Mouse (Mus musculus) thymus, postnatal 10 days (tissue): ENCODE results near the gene Psmb3.
"Not testable (repeated sequence)": the region's sequence is repeated elsewhere in the genome, so short reads cannot be mapped to it uniquely, and the experiment has no call there.

Experiments
- DNase-seq, 2 experiments: peaks; one replicate each; pipeline ENCODE4 v3.0.0; 2021; ENCODE audit warnings: low spot score in 2 of 2

Psmb3 gene

DNA sequence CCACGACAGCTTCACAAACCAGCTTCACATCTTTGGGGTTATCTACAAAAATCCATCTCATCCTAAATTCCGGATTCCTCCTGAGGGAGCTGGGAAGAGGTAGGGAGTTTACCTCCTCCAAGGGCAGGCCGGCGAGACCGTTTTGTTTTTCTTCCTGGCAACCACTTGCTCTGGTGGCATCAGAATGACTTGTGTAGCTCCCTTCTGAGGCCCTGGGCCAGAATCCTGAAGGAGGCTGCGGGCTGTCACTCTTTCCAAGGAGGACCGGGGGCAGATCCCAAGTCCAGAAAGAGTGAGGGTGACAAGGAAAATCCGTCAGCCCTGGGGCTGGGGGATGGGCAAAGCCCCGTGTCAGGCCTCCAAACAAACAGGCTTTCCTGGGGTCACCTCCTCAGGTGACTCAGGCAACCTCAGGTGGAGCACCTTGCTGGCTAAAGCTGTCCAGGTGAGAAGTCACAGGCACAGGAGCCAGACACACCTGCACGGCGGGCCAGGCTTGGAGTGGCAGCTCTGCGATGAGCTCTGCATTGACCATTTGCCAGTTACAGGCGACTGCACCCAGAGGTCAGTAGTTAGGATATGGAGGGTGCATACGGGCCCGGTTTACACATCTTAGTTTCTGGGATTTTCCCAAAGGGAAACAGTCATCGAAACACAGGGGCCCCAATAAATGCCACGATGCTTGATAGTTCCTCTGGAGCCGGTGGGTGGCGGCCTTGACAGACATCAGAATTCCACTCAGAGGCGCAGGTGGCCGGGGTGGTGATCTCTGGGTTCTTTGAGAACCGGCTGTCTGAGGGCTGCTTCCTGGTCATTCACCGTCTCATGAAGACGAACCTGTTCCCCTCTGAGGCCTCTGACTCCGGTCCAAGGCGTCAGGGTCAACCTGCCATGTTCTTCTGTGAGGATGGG, 14.4 kb downstream of the Psmb3 start:
- DNase-seq = no peak

DNA sequence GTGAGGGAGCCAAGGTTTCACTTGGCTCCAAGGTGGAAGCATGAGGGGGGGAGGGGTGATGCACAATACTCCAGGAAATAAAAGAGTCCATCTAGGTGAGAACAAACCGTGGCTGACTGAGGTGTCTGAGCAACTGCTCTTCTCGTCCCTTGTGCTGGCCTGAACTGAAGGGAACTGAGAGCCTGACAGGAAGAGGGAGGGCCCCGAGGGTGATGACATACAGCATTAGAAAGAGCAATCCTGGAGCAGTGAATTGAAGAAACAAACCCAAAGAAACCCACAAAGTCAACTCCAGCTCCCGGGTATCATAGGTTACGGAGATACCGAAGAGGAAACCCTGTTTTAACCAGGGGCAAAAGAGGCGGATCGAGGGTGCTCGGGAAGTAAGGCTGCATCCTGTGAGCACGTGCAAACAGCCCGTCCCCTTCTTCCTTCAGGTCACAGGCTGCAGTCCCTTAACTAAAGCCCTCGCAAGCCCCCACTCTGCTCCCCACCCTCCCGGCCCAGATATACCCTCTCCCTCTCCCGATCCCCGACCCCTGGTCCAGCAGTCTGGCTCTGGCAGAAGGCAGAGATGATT, 15.2 kb downstream of the Psmb3 start:
- no peak for DNase-seq

DNA sequence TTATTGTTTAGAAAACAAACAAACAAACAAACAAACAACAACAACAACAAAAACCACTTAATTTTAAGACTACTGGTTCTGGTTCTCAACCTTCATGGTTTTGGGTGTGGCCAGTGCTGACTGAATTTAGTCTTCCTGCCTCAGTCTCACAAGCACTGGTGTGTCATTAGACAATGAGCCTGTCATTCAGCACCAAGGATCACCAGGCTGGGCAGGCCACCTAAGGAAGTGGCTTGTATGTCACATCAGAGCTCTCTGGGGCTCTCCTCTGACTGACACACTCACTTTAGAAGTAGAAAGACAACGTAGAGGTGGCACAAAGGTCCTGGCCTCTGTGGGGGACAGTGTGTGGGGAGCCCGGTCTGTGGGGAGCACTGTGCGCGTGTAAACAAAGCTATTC, 15.8 kb downstream of the Psmb3 start:
- DNase-seq = no peak

DNA sequence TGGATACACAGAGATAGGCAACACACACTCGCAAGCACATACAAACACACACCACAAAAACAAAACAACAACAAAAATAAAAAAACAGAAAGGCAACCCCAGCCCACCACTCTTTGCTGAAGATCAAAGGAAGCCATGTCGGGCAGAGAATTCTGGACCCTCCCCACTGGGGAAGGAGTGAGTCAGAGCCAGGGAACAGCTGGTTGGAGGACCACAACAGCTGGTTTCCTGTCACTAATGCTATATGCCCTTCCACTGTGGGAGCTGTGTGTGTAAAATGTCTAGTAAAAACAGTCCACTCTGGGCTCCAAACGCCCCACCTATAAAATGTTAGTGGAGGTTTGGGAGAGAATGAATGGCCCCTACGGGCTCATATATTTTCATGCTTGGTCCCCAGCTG, 18.1 kb downstream of the Psmb3 start:
- no peak for DNase-seq

DNA sequence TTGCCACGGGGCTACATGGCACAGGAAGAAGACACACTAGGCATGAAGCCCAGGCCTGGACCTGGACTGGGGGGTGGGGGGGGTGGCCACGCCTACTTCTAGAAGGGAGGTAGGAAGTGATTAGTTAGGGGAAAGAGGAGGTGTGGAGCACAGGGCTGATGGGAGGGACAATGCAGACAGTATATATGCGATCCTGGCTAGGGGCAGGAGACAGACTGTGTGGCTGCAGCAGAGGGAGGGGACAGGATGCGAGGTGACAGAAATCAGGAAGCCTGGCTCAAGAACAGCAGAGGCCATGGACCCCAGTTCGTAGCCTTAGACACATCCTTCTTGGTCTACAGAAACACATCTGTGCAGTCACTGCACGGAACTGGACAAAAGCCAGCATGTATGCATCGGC, 20.5 kb downstream of the Psmb3 start:
- no peak for DNase-seq

DNA sequence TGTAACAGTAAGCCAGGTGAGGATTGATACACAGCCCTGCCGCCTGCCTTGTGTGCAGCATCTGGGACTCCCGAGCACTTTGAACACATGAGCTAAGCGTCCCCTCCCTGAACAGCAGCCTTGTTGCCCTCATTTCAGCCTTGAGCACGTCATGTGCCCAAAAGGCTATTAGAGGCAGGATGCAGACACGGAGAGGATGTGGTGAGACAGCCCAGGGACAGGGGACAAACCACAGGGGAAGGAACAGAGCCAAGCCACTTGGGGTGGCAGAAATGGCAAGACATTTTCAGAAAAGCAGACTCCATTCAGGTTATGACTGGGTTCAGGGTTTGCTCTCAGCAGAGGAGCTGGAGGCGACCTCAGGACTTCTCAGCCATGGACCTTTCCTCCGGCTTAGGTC, 25.1 kb downstream of the Psmb3 start:
- DNase-seq = peak in 1 of 2 experiments; percentile 32

DNA sequence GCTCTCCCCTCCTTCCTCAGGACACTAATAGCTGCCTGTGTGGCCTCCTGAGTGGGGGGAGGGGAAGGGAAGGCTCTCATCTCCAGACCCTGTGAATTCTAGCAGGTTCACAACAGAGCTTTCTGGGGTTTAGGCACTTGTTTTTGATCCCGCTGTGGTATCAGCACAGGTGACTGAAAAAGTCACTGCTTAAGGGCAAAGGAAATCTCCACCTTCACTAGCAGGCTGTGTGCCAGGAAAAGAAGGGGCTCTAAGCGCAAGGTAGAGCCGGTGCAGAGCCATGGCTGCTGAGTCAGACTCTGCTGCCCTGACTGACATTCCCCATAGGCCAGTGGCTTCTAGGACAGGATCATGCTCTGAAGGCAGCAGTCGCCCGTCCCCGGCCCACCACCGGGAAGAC, 25.5 kb downstream of the Psmb3 start:
- DNase-seq = no peak

DNA sequence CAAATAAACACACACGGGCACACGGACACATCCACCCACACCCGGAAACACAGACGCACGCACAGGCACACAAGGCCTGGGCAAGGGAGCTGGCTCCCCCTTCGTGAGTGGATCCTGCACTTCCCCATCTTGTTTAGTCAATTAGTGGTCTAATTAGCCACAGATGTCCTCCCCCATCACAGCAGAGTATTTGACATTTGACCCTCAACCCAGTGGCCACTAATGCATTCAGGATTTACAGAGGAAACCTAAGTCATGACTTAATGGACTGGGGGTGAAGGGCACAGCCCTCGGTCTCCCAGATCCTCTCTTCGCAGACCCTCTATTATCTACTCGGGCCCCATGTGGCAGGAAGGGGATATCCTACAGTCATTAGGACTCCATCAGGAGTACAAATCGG, 30.5 kb downstream of the Psmb3 start:
- no peak for DNase-seq

DNA sequence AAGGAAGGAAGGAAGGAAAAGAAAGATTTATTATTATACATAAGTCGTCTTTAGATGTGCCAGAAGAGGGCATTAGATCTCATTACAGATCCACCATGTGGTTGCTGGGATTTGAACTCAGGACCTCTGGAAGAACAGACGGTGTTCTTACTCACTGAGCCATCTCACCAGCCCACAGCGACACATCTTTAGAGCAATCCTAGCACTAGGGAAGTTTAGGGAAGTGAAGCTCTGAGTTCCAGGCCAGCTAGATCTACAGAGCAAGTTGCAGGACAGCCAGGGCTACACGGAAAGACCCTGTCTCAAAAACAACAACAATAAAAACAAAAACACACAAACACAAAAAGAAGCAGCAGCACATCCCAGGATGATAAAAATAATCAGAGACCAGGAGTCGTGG, 31.6 kb downstream of the Psmb3 start:
- DNase-seq = not testable (repeated sequence)

DNA sequence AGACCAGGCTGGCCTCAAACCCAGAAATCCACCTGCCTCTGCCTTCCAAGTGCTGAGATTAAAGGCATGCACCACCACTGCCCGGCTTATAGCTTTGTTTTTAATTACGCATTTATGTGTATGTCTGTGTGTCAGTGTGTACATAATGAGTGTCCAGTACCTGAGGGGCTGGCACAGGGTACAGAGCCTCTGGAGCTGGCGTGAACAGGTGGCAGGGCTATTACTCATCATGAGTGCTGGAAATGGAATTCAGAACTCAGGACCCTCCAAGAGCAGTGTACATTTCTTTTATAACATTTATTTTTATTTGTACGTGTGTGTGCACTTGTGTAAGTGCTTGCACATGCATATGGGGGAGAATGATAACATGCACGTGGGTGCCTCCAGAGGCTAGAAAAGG, 33.4 kb downstream of the Psmb3 start:
- DNase-seq = no peak

DNA sequence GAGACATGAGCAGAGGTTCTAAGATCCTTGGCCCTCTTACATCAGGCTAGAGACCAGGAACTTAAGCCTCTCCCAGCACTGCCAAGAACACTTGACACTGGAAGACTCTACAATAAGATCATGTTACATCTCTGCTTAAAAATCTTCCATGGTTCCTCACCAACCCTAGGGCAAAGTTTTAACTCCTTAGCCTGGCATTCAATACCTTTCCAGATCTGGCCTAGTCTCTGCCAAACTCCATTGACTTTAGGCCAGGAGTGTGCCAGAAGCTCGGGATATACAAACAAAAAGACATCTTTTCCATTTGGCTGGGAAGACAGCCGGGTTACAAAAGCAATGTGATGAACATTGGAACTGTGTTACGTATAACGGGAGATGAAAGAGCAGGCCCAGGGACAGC, 34.4 kb downstream of the Psmb3 start:
- DNase-seq = no peak

DNA sequence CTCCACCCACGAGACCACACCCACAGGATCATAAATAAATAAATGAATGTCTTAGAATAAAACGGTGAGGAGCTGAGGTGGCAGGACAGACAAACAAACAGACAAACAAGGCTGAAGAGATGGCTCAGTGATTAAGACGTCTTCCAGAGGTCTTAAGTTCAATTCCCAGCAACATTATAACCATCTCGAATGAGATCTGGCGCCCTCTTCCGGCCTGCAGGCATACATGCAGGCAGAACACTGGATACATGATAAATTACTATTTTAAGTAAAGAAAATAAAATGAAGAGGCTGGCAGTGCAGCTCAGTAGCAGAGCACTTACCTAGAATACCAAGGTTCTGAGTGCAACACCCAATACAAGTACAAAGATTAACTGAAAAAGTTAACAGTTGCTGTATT, 35.5 kb downstream of the Psmb3 start:
- no peak for DNase-seq

DNA sequence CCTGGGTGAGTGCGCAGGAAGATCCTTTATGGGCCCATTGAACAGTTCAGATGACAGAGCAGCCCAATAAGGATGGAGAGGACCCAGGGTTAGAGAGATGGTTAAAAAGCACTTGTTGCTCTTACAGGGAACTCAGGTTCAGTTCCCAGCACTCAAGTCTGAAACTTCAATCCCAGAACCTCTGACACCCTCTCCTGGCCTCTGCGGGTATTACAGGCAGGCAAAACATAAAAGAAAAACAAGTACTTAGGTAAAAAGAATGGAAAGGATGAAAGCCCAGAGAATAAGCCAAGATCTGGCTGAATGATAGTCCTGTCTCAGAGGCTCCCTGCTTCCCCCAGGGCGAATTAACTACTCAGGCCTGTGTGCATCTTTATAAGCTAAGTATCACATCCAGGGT, 36.0 kb downstream of the Psmb3 start:
- no peak for DNase-seq

DNA sequence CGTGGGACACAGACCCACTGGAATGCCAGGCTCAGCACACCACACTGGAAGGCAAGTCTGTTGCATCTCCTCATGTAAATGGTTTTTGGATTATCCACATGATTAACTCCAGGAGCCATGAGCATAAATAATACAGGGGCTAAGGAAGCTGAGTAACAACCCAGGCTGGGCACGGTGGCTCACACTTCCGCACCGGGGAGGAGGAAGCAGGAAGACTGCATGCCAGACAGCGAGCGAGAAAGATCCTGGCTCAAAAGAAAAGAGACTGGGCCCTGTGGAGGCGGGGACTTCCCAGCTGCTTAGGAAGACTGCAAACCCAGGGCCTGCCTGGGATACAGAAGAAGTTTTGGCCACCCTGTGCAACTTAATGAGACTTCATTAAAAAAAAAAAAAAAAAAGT, 37.0 kb downstream of the Psmb3 start:
- DNase-seq = no peak

DNA sequence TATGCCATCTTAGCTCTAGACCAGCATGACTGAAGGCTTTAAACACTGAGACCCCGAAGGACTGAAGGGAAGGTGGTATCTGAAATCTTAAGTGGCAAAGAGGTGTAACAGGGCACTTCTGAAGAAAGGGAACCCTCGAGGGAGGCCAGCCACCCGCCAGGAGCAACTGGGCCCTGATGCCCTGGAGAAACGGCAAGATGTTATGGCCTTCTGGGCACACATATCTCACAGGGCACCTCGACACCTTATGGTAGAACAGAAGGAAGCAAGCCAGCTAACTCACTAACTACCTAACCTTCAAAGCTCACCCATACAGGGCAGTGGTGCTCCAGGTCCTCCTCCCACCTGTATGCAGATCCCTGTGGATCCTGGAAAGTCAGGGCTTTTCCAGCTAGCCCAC, 39.0 kb downstream of the Psmb3 start:
- no peak for DNase-seq

DNA sequence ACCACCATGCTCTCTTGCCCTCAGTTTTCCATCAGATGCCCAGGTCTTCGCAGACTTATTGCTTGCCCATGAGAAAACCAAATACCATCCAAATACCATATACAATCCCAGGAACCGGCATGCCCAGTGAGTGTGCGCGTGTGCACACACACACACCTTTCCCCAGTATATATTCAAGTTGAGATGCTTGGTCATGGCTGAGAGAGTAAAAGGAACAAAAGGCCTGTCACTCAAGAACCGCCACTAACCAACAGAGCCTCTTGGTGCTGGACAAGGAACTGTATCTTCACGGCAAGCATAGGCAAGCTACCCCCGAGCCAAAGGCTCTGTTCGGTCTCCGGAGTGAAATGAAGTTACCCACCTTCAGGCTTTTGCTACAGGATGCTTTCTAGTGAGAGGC, 39.4 kb downstream of the Psmb3 start:
- no peak for DNase-seq

DNA sequence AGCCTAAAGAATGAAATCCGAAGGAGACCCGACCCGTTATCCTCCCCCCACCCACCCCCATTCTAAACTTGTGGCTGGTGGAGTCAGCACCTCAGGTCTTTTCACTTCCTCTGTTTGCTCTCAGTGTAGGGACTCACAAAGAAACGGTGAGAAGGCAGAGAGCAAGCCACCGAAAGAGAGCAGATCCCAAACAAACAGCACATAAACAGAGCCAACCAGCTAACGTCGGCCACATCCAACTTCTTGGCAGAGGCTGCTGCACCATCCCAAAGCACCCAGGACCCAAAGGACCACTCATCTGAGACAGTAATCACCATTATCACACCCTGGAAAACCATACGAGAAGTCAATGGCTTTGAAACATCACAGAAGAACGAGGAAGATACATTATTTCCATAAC, 40.2 kb downstream of the Psmb3 start:
- DNase-seq = peak in 1 of 2 experiments; percentile 33

DNA sequence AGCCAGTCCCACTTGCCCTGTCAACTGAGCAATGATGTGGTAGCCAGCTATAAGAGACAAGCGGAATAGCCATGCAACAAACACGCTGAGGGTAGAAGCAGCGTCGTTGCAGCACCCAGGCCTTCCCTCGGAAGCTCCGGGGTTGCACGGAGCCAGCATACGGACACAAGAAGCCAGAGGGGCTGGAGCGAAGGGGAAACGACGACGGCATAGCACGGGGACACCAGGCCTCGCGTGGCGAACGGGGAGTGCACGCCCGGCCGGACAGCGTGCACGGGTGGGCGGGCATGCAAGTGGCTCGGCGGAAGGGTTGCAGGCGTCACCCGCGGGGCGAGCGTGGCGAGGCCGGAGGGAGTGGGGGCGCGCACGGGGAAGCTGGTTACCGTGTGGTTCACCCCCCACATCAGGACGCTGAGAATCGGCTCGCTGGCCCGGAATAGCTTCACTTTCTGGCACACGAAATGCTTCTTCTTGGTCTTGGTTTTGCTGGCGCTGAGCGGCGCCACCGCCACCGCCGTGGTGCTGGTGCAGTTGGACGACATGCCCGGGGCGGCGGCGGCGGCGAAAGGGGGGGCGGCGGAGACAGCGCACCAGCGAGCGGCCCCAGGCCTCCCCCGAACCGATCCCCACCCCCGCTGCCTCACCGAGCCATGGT, 41.0 kb downstream of the Psmb3 start, which contains the start of gene Pip4k2b:
Gene Pip4k2b (minus strand): TSS at position 642 of the 655 bp plus-strand sequence.
- no peak for DNase-seq

DNA sequence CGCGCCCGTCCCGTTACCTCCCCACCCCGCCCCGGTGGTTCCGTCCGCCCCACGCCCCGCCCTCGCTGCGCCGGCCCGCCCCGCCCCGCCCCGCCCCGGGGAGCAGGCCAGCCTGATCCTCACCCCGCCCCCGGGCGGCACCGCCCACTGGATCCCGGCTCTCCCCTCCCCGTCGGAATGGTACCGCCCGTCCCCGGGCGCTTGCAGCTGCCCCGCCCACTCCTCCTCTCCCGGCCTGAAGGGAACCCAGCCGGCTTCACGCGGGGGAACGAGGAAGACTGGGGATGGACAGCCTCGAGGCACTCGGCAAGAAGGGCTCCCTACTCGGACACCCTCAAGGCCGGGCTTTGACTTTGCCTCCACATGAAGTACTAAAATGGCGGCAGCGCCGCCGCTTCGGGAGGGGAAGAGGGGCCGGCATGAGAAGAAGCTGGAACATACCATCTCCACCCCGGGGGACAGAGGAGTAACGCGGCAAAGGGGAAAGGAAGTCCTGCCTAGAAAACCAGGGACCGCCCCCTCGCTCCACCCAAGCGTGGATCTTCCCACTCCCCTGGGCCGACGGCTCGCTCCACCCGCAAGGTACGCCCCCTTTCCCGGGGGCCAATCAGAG, 41.6 kb downstream of the Psmb3 start:
- peak; percentile 98 for DNase-seq

DNA sequence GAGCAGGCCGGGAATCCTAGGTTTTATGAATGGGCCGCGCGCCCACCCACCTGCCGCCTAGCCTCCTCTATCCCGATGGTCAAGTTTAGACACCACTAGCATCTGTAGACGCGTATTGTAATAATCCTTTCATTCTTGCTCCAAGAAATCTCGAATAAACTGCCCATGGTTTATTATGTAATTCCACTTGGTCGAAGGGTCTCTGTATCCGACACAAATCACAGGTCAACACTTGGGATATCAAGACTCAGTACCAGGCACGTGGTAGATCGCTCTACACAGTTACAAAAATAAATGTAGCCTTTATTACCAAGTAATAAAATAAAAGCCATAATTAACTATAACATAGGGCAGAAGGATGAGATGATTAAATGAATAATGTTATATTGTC, 42.1 kb downstream of the Psmb3 start:
- no peak for DNase-seq

DNA sequence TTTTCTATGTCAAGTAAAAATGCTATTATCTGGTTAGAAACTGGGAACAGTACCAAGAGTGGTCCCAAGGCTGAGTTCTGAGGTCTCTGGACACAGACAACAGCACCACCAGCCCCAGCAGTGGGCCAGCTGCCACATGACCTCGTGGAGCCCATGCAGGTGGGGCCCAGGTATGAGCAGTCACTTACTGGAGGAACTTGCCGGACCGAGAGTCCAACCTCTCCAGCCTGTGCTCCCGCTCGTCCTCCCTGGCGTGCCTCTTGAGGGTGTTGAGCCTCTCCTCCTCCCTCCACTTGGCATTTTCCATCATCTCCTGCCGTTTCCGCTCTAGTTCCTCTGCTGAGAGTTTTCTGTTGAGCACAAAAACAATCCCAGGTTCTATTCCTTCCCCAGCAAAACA, 44.6 kb downstream of the Psmb3 start:
- DNase-seq = no peak

DNA sequence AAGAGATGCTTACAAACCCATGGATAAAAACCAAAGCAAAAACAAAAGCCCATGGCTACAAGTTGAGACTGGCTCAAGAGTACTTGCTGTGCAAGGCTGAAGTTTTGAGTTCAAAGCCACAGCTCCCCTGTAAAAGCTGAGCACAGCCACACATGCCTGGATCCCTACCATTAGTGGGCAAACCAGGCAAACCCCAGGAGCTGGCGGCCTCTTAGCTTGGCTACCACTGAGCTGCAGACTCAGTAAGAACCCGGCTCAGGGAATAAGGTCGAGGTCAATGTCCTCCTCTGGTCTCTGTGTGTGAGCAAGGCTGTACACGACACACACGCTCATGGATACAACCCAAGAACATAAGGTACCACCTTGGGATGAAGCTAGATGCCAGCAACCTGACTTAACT, 45.3 kb downstream of the Psmb3 start:
- DNase-seq = no peak

DNA sequence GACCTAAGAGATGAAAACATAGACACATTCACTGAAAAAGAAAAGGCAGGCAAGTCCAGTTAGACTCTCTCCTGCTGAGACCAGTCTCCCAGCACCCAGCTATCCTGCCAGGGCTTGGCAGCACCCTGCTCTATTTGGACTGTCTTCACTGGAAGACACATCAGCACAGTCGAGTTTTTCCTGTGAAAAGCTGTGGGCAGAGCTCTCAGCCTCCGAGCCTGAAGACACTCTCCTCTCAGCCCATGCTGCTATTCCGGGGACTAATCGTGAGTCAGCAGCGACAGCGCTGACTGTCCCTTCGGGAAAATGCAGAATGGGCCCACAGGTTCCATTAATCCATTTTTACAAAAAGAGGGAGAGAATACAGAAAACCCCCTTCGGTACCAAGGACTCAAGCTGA, 50.1 kb downstream of the Psmb3 start:
- DNase-seq = no peak
